Mouse (Mus musculus) olfactory bulb, adult 2 months (tissue): ENCODE data around the gene Slc2a10. TPM values are rescaled to one million over a fixed set of nuclear protein-coding genes. Genes with fewer than 3 reads are reported as not detected.
"Not testable (repeated sequence)": the region's sequence is repeated elsewhere in the genome, so short reads cannot be mapped to it uniquely, and the experiment has no call there.

Experiments
- H3K27ac ChIP-seq: fragments of 200-500 bp; 2 replicates; pipeline ENCODE4 v1.5.1; 2012; ENCODE audit warnings: low read depth, low read length; ENCODE audit not compliant: insufficient read depth
- H3K4me1 ChIP-seq: fragments of 200-500 bp; 2 replicates; pipeline ENCODE4 v1.6.1; 2012; ENCODE audit warnings: low read length; ENCODE audit not compliant: control insufficient read depth, insufficient read depth
- H3K4me3 ChIP-seq: fragments of 200-500 bp; 2 replicates; pipeline ENCODE4 v1.5.1; 2012; ENCODE audit warnings: mild to moderate bottlenecking, low read depth, low read length, moderate library complexity; ENCODE audit not compliant: insufficient read depth
- CTCF ChIP-seq: fragments of 200-500 bp; IDR thresholded peaks from 2 replicates; pipeline ENCODE4 v1.5.1; 2012; ENCODE audit warnings: low read depth, mild to moderate bottlenecking, low read length, moderate library complexity; ENCODE audit not compliant: insufficient read depth
- POLR2A ChIP-seq: fragments of 200-500 bp; IDR thresholded peaks from 2 replicates; pipeline ENCODE4 v1.6.1; 2012; ENCODE audit warnings: mild to moderate bottlenecking, low read depth, low read length, moderate library complexity; ENCODE audit not compliant: insufficient read depth
- WGBS: fragments of 180-500 bp; shearing (Covaris S2); methylation state at CpG from one replicate; pipeline ENCODE4 v1.1.7; 2018; 5-methylcytosine and 5-hydroxymethylcytosine counted together
- polyA plus RNA-seq: library from polyadenylated mRNA; stranded (reverse); fragments of >200 nt; gene quantifications from 2 replicates; pipeline ENCODE4 v1.2.4, GENCODE M21; 2012; ENCODE audit warnings: low replicate concordance; ENCODE audit not compliant: missing spikeins, insufficient read depth, insufficient read length

The Slc2a10 gene
- polyA plus RNA-seq, 1 experiment: not detected

DNA sequence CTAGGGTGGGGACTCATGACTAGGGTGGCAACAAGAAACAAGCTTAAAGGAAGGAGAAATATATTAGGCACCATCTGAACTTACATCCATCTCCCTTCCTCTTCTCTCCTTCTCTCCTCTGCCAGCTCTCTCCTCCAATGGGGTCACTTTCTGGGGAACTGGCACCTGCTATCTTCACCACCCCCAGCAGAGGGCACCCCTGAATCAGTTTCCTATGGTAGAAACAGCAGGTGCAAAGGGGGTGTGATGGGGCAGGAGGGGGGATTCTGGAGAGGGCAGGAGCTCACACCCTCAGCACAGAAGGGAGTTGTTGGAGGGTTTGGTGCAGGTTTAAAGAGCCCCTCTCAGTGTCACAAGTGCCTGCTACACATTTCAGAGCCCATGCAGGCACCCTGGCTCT is 7.3 kb upstream of the Slc2a10 start:
- no peak for TF ChIP-seq POLR2A
- peak; percentile 42 for TF ChIP-seq CTCF
- no peak overlapping the region for H3K27ac ChIP-seq
- no peak overlapping the region for H3K4me3 ChIP-seq
- peaks cover 4% of the 10 kb centered on the region; the same call in 1 of the 2 replicates for H3K4me1 ChIP-seq

DNA sequence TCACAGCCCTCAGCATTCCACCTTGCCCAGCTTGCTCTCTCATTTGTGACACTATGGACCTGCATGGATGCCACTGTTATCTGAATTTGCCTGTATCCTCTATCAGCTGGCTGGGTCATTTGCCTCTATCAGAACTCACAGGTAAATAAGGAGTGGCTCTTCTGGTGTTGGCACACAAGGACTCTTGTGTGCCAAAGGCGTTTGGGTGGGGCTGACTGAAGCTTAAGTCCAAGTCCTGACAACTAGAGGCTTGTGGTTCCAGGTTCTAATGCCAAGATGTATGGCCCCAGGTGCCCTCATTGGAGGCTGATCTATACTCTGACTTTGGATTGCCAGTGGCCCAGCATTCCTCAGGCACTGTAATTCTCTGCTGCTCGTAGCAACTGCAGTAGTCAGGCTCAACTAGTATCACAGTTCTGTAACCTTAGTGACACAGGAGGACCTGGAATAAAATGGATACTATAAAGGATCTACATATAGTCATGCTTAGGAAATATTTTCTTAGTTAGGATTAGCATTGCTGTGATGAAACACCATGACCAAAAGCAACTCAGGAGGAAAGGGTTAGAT is 5.8 kb upstream of the Slc2a10 start:
- Histone ChIP-seq H3K27ac (no peak overlapping the region), H3K4me3 (no peak overlapping the region), H3K4me1 (peaks cover 4% of the 10 kb centered on the region; the same call in 1 of the 2 replicates)
- WGBS: 84% methylated on average over 2 of the region's 2 CpGs
- TF ChIP-seq CTCF (no peak), POLR2A (no peak)

DNA sequence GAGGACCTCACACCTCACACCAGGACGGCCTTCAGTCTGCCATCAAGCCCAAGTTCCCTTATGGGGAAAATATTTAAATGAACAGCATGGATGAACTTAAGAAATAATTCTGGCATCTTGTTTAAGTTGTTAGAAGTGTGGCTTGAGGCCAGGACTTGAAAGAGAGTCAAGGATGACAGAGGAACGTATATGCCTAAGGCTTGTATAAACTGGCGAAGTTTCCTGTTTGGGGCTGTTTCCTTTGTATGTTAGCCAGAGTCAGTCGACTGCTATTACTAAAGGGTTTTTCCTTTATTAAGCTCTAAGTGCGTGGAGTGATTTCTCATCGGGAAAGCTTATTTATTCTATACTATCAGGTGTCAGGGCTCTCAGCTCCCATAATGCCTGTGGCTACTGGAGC is 4.8 kb upstream of the Slc2a10 start:
- WGBS: 84% methylated on average over 6 of the region's 6 CpGs
- H3K27ac ChIP-seq: no peak overlapping the region
- TF ChIP-seq CTCF (no peak), POLR2A (no peak)
- peaks cover 8% of the 10 kb centered on the region for H3K4me1 ChIP-seq
- H3K4me3 ChIP-seq: no peak overlapping the region

DNA sequence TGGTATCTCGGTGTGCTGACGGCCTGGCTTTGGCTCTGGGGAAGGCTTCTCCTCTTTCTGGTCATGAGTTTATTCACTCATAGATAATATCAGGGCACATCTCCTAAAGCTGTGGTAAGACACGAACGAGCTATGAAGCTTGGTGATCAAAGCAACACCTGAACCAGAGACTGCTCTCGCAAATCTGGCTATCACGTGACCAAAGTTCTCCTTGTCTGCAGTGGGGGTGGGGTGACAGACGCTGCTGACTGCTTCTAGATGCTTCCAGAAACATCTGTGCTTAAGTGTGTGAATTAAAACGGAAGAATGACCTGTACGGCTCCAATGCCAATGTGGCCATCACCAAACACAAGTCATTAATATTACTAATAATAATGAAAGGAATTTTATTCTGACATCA is 6.1 kb downstream of the Slc2a10 start:
- no peak overlapping the region for H3K27ac ChIP-seq
- 77% methylated on average over 9 of the region's 9 CpGs for WGBS
- no peak overlapping the region for H3K4me3 ChIP-seq
- TF ChIP-seq CTCF: no peak
- no peak for TF ChIP-seq POLR2A
- peaks cover 16% of the 10 kb centered on the region for H3K4me1 ChIP-seq

DNA sequence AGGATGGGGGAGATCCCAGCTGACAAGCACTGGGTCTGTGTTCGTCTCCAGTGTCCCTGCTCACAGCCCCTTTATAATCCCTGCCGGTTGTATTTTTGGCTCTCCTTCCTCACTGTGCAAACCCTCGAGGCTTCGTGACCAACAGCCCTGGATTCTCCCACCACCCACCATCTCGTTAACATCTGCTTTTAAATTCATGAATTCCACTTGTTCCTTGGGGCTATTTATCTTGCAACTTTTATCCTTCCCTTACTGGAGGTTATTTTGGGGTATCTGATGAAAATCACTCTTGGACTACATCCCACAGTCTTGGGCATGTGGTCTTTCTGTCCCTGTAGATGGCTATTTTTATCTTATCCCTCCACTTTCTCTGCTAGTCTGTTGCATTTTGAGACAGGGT is 6.9 kb downstream of the Slc2a10 start:
- TF ChIP-seq POLR2A (no peak), CTCF (no peak)
- Histone ChIP-seq H3K4me1 (peaks cover 16% of the 10 kb centered on the region), H3K4me3 (no peak overlapping the region), H3K27ac (no peak overlapping the region)
- 10% methylated on average over 5 of the region's 5 CpGs for WGBS

DNA sequence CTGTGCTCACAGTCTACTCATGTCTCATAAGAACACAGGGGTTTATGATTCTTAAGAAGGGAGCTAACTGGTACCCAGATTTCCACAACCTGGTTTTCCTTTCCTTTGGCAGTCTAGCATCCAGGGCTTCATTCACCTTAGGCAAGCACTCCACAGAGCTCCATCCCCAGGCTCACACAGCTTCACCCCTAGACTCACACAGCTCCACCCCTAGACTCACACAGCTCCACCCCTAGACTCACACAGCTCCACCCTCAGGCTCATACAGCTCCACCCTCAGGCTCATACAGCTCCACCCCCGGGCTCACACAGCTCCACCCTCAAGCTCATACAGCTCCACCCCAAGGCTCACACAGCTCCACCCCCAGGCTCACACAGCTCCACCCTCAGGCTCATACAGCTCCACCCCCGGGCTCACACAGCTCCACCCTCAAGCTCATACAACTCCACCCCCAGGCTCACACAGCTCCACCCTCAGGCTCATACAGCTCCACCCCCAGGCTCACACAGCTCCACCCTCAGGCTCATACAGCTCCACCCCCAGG is 7.4 kb downstream of the Slc2a10 start:
- H3K4me3 ChIP-seq, H3K27ac ChIP-seq: not testable (repeated sequence)
- 66% methylated on average over 2 of the region's 2 CpGs for WGBS
- peaks cover 16% of the 10 kb centered on the region for H3K4me1 ChIP-seq

DNA sequence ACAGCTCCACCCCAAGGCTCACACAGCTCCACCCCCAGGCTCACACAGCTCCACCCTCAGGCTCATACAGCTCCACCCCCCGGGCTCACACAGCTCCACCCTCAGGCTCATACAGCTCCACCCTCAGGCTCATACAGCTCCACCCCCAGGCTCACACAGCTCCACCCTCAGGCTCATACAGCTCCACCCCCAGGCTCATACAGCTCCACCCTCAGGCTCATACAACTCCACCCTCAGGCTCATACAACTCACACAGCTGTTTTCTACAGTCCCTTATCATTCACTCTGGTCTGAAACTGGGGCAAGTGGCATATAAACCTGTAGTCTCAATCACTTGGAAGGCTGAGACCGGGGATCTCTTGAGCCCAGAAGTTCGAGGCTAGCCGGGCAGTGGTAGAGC is 7.9 kb downstream of the Slc2a10 start:
- WGBS: 89% methylated on average over 4 of the region's 4 CpGs
- H3K4me3 ChIP-seq, H3K27ac ChIP-seq: not testable (repeated sequence)
- peaks cover 16% of the 10 kb centered on the region for H3K4me1 ChIP-seq

DNA sequence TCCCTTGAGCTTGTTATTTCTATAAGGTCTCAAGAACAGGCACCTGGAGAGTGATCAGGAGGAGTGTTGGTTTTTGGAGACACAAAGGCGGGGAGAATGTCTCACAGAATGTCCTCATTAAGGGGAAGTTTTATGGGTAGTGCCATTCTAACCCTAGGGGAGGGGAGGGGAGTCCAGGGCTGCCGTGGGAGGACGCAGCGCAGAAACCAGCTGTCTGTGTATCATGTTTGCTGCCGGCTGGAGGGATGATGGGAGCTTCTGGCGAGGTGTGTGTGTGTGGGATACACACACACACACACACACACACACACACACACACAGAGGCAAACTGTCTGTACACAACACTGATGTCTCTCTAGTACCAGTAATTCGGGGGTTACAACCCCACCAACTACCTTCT is 8.8 kb downstream of the Slc2a10 start:
- WGBS: 47% methylated on average over 7 of the region's 7 CpGs
- Histone ChIP-seq H3K4me3 (no peak overlapping the region), H3K4me1 (peaks cover 16% of the 10 kb centered on the region), H3K27ac (no peak overlapping the region)
- TF ChIP-seq POLR2A (no peak), CTCF (no peak)

DNA sequence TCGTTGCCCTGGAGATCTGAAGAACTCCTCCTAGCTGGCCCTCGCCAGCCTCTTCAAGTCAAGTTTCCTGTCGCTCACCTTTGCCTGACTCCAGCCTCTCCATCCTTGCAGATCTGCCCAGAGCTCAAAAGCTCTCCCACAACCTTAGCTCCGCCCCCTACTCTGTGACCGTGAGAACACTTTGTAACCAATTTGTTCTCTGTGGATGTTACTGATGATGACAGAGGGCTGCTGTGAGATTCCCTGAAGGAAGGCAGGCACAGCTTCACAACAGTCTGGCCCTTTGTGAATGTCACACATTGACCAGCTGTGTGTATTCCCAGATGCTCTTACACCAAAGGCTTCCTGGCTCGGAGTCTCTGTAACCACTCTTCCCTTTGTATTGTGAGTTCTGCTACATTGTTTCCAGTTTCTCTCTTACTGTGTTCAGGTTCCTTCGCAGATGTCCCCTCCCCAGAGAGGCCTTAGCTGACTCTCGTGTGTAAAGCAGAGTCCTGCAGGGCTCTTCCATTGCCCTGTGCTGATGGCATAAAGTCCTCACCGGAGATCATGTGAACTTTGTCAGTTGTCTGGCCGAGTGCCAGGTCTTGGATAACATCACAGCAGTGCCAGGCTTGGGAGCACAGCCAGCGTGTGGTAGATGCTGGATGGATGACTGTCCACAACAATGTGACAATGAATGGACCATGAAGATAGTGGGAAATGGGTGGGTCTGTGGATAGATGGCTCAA is 9.4 kb downstream of the Slc2a10 start:
- no peak overlapping the region for H3K27ac ChIP-seq
- H3K4me3 ChIP-seq: no peak overlapping the region
- 29% methylated on average over 11 of the region's 11 CpGs for WGBS
- peaks cover 16% of the 10 kb centered on the region for H3K4me1 ChIP-seq
- TF ChIP-seq CTCF (no peak), POLR2A (no peak)
